Mouse (Mus musculus) stomach, embryonic 14.5 days (tissue): ENCODE data around the gene Tnfrsf8. TPM values are rescaled to one million over a fixed set of nuclear protein-coding genes. Genes with fewer than 3 reads are reported as not detected.
"Not testable (repeated sequence)": the region's sequence is repeated elsewhere in the genome, so short reads cannot be mapped to it uniquely, and the experiment has no call there.

ENCODE experiments used
- ATAC-seq: fragments of 200-750 bp; cut with Nextera tagmentation; 2 replicates; pipeline ENCODE4 v1.8.0; 2017; ENCODE audit warnings: low read depth, moderate TSS enrichment; ENCODE audit not compliant: insufficient number of reproducible peaks, insufficient read depth, low FRiP score
- H3K27ac ChIP-seq: fragments of 300-500 bp; sonication (generic); 2 replicates; pipeline ENCODE4 v1.5.1; 2014; ENCODE audit warnings: mild to moderate bottlenecking, low read length, moderate library complexity, mixed read lengths
- H3K27me3 ChIP-seq: fragments of 300-500 bp; sonication (generic); 2 replicates; pipeline ENCODE4 v1.6.1; 2014; ENCODE audit warnings: low read length, control low read depth, mixed read lengths; ENCODE audit not compliant: control insufficient read depth, insufficient read depth
- H3K36me3 ChIP-seq: fragments of 300-500 bp; sonication (generic); 2 replicates; pipeline ENCODE4 v1.6.1; 2014; ENCODE audit warnings: mild to moderate bottlenecking, control low read depth, low read length, moderate library complexity, mixed read lengths; ENCODE audit not compliant: control insufficient read depth, insufficient read depth
- H3K4me1 ChIP-seq: fragments of 300-500 bp; sonication (generic); 2 replicates; pipeline ENCODE4 v1.6.1; 2014; ENCODE audit warnings: low read length, control low read depth, mixed read lengths; ENCODE audit not compliant: control insufficient read depth, insufficient read depth
- H3K4me2 ChIP-seq: fragments of 300-500 bp; sonication (generic); replicated peaks from 2 replicates; pipeline ENCODE4 v1.6.1; 2014; ENCODE audit warnings: low read depth, low read length, control low read depth
- H3K4me3 ChIP-seq: fragments of 300-500 bp; sonication (generic); 2 replicates; pipeline ENCODE4 v1.5.1; 2014; ENCODE audit warnings: low read depth, low read length, control low read depth
- H3K9ac ChIP-seq: fragments of 300-500 bp; sonication (generic); replicated peaks from 2 replicates; pipeline ENCODE4 v1.6.1; 2014; ENCODE audit warnings: low read depth, mild to moderate bottlenecking, control low read depth, low read length, moderate library complexity, mixed read lengths
- H3K9me3 ChIP-seq: fragments of 300-500 bp; sonication (generic); 2 replicates; pipeline ENCODE4 v1.6.1; 2016; ENCODE audit warnings: low read depth, low read length, control low read depth; ENCODE audit not compliant: control insufficient read depth
- WGBS: fragments of 180-500 bp; shearing (Covaris S2); extraction: QIAGEN DNeasy Blood & Tissue Kit; methylation state at CpG from one replicate; pipeline ENCODE4 v1.1.7; 2014; 5-methylcytosine and 5-hydroxymethylcytosine counted together
- polyA plus RNA-seq: library from polyadenylated mRNA; unstranded; fragments of >200 nt; fragmentation: Nextera tagmentation; extraction: Ambion mirVana; gene quantifications from 2 replicates; pipeline ENCODE4 v1.2.1, GENCODE M21; 2014

Tnfrsf8 gene
- polyA plus RNA-seq, 1 experiment from 2014 or later, result 0.20 TPM

DNA sequence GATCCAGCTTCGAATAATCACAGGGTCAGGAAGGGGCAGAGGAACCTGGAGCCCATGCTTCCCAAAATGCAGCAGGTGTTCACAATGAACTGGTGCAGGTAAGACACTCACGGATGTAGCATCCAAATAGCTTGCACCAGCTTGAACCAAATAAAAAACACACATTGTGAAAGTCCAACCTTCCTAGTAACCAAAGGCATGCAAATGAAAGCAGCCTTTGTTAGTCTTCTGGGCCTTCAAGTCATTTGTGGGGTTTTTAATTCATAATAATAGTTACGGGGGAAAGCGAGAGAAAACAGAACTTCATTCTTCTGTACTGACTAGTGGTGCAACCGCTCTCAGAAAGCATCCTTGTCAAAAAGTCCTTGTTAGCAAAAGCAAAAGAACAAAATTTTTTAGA, 1.7 kb upstream of the Tnfrsf8 start:
- Histone ChIP-seq H3K9ac (no peak overlapping the region), H3K27ac (no peak overlapping the region), H3K4me2 (no peak overlapping the region), H3K9me3 (no peaks in the 10 kb centered on the region), H3K36me3 (no peaks in the 10 kb centered on the region), H3K27me3 (0 out of 2 replicates have a peak, but pooled peaks cover 7% of the 10 kb centered on the region), H3K4me3 (no peak overlapping the region), H3K4me1 (no peaks in the 10 kb centered on the region)
- WGBS, result 77% methylated on average over 5 of the region's 5 CpGs
- no peak for ATAC-seq

DNA sequence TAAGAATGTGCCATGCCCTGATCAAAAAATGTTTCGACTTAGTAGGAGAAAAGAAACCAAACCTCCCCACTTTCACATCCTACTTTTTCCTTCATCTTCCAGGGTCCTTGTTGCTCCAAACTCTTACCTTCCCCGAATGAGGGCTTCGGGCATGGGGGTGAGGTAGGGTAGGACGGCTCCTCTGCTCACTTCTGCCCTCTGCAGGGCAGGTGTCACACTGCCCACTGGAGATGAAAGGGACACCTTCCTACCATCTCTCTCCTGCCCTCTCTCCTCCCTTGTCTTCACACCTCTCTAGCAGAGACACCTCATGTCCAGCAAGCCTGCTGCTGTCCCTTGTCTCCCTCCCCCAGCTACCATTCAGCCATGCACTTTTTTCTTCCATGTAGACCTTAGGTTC, 998 bp downstream of the Tnfrsf8 start:
- H3K27ac ChIP-seq, result no peak overlapping the region
- H3K4me1 ChIP-seq, result no peaks in the 10 kb centered on the region
- H3K27me3 ChIP-seq, result 0 out of 2 replicates have a peak, but pooled peaks cover 7% of the 10 kb centered on the region
- no peak overlapping the region for H3K9ac ChIP-seq
- H3K4me3 ChIP-seq, result no peak overlapping the region
- no peaks in the 10 kb centered on the region for H3K36me3 ChIP-seq
- ATAC-seq, result no peak
- WGBS, result 71% methylated on average over 4 of the region's 4 CpGs
- no peak overlapping the region for H3K4me2 ChIP-seq
- H3K9me3 ChIP-seq, result no peaks in the 10 kb centered on the region

DNA sequence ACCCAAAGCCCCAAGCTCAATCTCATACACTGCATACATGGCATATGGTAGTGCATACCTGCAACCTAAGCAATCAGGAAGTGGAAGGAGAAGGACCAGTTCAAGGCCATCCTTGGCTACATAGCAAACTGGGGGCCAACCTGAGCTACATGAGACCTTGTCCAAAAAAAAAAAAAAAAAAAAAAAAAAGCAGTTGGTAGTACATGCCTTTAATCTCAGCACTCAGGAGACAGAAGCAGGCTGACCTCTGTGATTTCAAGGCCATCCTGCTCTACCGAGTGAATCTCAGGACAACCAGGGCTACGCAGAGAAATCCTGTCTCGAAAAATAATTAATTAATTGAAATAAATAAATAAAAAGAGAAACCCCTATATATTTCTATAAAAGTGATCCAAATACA, 1.7 kb downstream of the Tnfrsf8 start:
- no peak overlapping the region for H3K4me2 ChIP-seq
- no peak overlapping the region for H3K9ac ChIP-seq
- H3K27me3 ChIP-seq, result 0 out of 2 replicates have a peak, but pooled peaks cover 7% of the 10 kb centered on the region
- WGBS, result 86% methylated on average over 3 of the region's 3 CpGs
- H3K36me3 ChIP-seq, result no peaks in the 10 kb centered on the region
- H3K4me3 ChIP-seq, result no peak overlapping the region
- ATAC-seq, result no peak
- no peaks in the 10 kb centered on the region for H3K9me3 ChIP-seq
- no peak overlapping the region for H3K27ac ChIP-seq
- no peaks in the 10 kb centered on the region for H3K4me1 ChIP-seq

DNA sequence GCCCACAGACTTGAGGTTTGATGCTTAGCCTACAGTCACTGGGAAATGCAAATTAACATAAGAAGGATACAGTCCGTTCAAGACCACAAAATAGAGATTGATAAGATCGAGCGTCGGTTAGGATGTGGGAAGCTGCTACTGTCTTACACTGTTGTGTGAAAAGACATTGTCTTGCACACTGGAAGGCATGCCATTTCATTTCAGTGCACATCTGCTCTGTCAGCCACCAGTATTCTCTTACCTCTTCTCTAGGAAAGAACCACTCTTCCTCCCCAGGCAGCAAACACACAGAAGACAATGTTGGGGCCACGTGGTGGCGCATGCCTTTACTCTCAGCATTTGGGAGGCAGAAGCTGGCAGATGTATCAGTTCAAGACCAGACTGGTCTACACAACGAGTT, 2.4 kb downstream of the Tnfrsf8 start:
- H3K9me3 ChIP-seq, result no peaks in the 10 kb centered on the region
- 0 out of 2 replicates have a peak, but pooled peaks cover 7% of the 10 kb centered on the region for H3K27me3 ChIP-seq
- WGBS, result 73% methylated on average over 7 of the region's 7 CpGs
- ATAC-seq, result no peak
- H3K4me1 ChIP-seq, result no peaks in the 10 kb centered on the region
- H3K4me2 ChIP-seq, result no peak overlapping the region
- no peaks in the 10 kb centered on the region for H3K36me3 ChIP-seq
- H3K4me3 ChIP-seq, result no peak overlapping the region
- no peak overlapping the region for H3K27ac ChIP-seq
- no peak overlapping the region for H3K9ac ChIP-seq

DNA sequence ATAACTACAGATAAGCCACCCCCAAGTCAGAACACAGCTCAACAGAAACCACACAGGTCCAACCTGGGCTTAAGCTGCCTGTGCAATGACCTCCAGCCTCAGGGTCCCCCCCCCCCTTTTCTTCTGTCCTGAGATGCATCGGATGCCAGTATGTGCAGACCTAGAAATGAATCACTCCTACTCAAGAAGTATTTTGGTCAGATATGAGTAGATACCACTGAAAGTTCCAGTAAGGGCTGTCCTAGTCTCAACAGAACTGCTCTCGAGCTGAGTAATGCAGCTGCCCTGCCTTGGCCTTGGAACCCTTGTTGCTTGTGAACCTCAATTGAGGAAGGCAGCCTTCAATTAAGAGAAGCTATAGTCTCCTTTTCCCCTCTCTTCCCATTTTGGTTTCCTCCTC, 4.1 kb downstream of the Tnfrsf8 start:
- 0 out of 2 replicates have a peak, but pooled peaks cover 7% of the 10 kb centered on the region for H3K27me3 ChIP-seq
- no peaks in the 10 kb centered on the region for H3K9me3 ChIP-seq
- no peaks in the 10 kb centered on the region for H3K4me1 ChIP-seq
- no peak for ATAC-seq
- no peaks in the 10 kb centered on the region for H3K36me3 ChIP-seq
- H3K27ac ChIP-seq, result no peak overlapping the region
- no peak overlapping the region for H3K4me2 ChIP-seq
- no peak overlapping the region for H3K9ac ChIP-seq
- no peak overlapping the region for H3K4me3 ChIP-seq
- 84% methylated on average over 2 of the region's 2 CpGs for WGBS

DNA sequence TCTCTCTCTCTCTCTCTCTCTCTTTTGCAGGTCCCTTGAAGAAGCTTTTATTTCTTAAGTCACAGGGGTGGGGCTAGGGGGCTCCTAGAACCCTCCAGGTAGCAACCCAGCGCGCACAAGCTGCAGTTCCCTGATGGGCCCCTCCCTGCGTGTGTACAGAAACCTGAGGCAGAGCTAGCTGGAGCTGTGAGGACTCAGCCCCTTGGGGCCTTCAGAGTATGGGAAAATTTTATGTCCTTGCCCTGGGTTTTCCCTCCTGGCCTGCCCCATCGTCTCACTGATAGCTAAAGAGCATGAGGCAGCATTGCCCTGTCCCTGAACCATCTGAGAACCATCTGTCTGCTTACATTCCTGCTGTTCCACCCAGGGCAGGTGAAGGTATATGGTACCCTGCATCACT, 8.5 kb downstream of the Tnfrsf8 start:
- Histone ChIP-seq H3K36me3 (no peaks in the 10 kb centered on the region), H3K9me3 (no peaks in the 10 kb centered on the region), H3K27me3 (no peaks in the 10 kb centered on the region), H3K4me1 (no peaks in the 10 kb centered on the region), H3K9ac (no peak overlapping the region), H3K27ac (no peak overlapping the region), H3K4me2 (no peak overlapping the region), H3K4me3 (no peak overlapping the region)
- ATAC-seq, result no peak
- WGBS, result 28% methylated on average over 4 of the region's 4 CpGs

DNA sequence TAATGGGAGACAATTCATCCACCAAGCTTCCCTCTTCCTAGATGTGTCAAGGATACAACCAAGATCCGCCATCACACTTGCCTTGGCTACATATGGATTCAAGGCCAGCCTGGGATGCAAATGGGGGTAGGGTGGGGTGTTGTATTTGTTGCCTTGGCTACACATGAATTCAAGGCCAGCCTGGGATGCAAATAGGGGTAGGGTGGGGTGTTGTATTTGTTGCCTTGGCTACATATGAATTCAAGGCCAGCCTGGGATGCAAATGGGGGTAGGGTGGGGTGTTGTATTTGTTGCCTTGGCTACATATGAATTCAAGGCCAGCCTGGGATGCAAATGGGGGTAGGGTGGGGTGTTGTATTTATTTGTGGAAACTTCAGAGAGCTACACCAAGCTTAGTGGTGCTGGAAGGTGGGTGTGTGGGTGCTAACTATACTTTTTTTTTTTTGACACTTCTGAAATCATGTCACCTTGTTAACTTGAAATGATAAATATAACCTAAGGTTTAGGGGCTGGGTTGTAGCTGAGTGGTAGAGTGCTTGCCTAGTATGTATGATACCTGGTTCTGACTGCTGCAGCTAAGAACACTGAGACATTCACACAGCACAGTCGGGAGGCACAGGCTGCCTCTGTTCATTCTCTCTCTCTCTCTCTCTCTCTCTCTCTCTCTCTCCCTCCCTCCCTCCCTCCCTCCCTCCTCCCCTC, 9.2 kb downstream of the Tnfrsf8 start:
- not testable (repeated sequence) for H3K4me3 ChIP-seq, H3K27me3 ChIP-seq, H3K9me3 ChIP-seq, H3K9ac ChIP-seq, H3K36me3 ChIP-seq, H3K4me2 ChIP-seq, H3K4me1 ChIP-seq, ATAC-seq, H3K27ac ChIP-seq
- WGBS, result 43% methylated on average over 2 of the region's 2 CpGs

DNA sequence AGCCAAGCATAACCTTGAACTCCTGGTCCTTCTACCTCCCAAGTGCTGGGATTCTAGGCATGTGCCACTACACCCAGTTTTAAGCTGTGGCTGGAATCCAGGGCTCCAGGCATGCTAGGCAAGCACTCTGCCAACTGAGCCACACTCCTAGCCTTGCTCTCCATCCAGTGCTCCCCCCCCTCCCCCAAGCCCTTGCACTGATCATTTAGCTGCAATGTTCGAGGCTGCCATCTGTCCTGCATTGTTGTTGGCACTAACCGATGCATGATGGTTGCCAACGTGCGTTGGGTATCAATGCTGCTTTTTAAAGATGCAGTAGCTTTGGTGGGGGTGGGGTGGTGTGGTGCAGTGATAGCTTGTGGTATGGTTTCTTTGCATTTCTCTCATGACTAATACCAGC, 10.9 kb downstream of the Tnfrsf8 start:
- H3K9ac ChIP-seq, result no peak overlapping the region
- no peak overlapping the region for H3K4me2 ChIP-seq
- H3K9me3 ChIP-seq, result no peaks in the 10 kb centered on the region
- ATAC-seq, result no peak
- H3K27me3 ChIP-seq, result no peaks in the 10 kb centered on the region
- H3K27ac ChIP-seq, result no peak overlapping the region
- H3K36me3 ChIP-seq, result no peaks in the 10 kb centered on the region
- WGBS, result 88% methylated on average over 4 of the region's 4 CpGs
- no peaks in the 10 kb centered on the region for H3K4me1 ChIP-seq
- no peak overlapping the region for H3K4me3 ChIP-seq

DNA sequence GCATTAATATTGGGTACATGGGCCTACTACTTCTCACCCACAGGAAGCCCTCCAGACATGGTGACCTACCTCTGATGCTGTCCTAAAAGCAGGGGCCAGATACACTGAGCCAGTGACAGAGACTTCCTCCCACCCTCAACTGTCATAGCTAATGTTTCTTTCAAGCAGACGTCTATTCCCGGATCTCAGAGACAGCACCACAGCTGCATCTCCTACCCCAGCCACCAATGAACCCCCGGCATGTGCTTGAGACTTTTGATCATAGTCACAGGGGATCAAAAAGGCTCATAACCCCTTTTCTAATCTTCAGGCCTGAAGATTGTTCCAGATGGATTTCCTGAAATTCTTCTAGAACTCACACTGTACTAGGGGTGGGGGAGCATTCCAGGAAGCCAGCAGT, 12.9 kb downstream of the Tnfrsf8 start:
- H3K9ac ChIP-seq, result no peak overlapping the region
- no peaks in the 10 kb centered on the region for H3K4me1 ChIP-seq
- 73% methylated on average over 3 of the region's 3 CpGs for whole genome bisulfite sequencing
- ATAC-seq, result no peak
- no peaks in the 10 kb centered on the region for H3K36me3 ChIP-seq
- H3K4me2 ChIP-seq, result no peak overlapping the region
- no peak overlapping the region for H3K27ac ChIP-seq
- H3K4me3 ChIP-seq, result no peak overlapping the region
- no peaks in the 10 kb centered on the region for H3K27me3 ChIP-seq
- H3K9me3 ChIP-seq, result no peaks in the 10 kb centered on the region
